ENCODE assay signal across 1 mouse cellular context in the genomic region with DNA sequence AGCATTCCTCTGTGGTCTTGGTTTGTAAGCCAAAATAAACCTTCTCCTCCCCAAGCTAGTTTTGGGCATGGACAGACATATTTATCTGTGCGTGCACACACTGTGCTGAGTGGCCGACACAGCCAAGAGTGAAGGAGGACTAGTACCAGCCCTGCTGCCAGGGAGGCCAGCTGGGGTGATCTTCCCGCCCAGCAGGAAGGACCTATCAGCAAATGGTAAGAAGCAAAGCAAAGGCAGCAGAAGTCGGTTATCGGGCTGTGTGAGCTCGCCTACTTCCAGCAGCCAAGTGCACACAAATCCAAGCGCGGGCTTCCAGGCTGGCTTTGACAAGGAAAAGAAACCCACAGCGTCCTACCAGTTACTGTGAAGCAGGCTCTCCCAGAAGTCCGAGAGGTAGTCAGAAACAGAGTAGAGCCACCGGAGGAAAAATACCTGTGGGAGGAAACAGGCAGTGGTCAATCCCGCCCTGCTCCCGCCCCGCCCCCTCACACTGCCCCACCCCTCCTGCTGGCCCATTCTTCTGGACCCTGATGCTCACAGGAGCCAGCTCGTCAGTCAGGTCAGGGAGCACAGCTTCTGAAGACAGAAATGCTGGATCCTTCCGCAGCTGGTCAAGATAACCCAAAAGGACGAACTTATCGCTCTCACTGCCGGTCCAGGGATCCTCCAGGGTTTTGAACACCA.
TF ChIP-seq lines count a peak whose summit lies in the region.

No protein-coding gene starts in this region.

TF ChIP-seq in C2C12, 6 proteins besides CTCF, POLR2A, EP300 and RAD21:
- TF ChIP-seq MYOD1 (IDR thresholded peaks at IDR 0.05; ENCODE audit: control insufficient read depth, insufficient read length, low read depth): peak; percentile 0
- TF ChIP-seq CEBPB (IDR thresholded peaks at IDR 0.05; ENCODE audit: low read depth): no peak
